Mouse (Mus musculus) cerebellum, postnatal 25 days (tissue): ENCODE data around the gene Pgbd1.

Experiments
- DNase-seq, 2 experiments: peaks; one replicate each; pipeline ENCODE4 v3.0.0; 2021; ENCODE audit warnings: mixed read lengths in 2 of 2

The Pgbd1 gene

GRCm38 (mm10) chr13:21415266-21415665, 25.6 kb downstream of the Pgbd1 start:
- DNase-seq = no peak

DNA sequence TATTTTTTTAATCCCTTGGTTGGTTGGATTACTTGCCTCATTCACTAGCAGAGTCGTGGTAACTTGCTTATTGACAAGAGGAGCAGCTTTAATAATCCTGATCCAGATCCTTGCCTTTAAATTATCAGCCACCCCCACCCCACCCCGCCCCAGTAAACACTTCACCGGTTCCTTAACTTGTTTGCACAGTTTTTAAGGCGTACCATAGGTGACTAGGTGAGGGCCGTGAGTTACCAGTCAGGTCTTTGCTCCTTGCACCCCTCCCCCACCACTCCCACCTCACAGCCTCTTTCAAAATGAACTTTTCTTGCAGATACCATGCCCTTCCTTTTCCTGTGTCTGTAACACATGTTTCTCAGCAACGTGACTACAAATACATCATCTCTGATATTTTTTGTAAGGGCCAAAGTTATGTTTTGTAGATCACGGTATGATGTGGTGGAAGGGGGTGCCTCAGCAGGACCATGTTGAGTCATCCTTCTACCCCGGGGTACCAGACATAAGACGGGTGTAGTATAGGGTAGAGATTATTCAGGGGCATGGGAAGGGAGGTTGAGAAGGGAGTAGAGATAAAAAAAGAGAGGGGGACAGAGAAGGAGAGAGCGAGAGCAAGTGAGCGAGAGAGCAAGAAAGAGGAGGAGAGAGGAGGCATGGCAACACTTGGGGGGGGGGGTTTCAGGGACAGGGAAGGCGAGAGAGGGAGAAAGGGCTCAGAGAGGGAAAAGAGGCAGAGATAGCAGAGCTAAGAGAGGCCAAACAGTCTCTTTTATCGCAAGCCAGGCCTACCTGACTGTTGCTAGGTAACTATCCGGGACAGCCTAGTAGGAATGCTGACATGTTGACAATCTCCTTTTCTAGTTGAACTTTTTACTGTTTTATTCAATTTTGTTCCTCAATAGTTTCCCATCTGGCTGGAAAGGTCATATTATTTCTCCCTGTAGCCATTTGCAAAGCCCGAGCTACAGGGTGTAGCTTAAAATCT, 26.3 kb downstream of the Pgbd1 start:
- no peak for DNase-seq

- peak; percentile 11 to 22 for DNase-seq
Observed at GRCm38 (mm10) chr13:21408805-21409459, 31.9 kb downstream of the Pgbd1 start.

DNA sequence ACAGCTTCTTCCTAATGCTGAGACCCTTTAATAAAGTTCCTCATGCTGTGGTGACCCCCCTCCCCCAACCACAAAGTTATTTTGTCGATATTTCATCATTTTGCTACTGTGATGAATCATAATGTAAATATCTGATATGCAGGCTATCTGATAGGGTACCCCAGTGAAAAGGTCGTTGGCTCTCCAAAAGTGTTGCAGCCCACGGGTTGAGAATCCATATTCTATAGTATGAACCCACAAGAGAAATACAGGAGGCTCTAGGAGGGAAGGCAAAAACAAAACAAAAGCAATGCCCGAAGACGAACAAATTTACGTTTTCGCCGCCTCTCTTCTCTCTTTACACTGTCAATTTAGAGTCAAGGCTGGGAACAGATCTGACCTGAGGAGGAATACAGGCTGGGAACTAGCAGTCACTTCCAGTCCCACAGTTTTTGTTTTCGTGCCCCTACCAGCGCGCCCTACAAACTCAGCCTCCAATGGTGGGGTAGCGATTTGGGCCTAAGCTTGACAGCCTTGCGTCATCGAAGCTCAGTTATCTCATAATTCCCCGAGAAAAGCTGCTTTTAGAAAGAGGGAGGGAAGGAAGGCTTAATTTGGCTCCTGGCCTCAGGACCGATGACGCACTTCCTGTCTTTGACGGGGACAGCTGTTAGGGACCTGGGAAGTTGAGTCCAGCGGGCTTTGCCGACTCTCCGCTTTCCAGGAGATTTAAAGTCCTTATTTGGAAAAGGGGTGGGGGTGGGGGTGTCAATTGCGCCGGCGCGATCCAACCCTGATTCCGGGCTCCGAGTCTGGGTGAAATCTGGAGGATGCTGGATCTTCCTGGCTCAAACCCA, 32.7 kb downstream of the Pgbd1 start:
- DNase-seq = peak; percentile 88

- no peak for DNase-seq
Observed at GRCm38 (mm10) chr13:21407341-21407740, 33.5 kb downstream of the Pgbd1 start.

DNA sequence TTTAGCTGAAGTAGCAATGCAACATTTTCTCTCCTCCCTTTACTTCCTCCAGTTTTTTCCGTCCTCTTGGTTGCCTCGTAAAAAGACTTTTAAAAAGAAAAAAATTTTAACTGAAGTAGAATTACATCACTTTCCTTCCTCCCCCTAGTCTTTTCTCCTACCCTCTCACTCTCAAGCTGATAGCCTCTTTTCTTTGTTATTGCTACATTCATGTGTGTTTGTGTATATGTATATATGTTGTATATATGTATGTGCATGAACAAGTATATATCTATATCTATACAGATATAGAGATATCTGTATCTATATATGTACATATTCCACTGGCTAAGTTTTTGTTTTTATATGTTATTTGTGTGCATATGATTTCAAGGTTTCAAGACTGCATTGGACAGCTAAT, 38.0 kb downstream of the Pgbd1 start:
- DNase-seq = no peak

GRCm38 (mm10) chr13:21402287-21402846, 38.5 kb downstream of the Pgbd1 start, which contains the start of gene Zkscan3:
Gene Zkscan3, minus strand, starts transcription at chr13:21402755.
- peak; percentile 90 to 93 for DNase-seq

- DNase-seq = no peak
Observed at GRCm38 (mm10) chr13:21401636-21402286, 39.1 kb downstream of the Pgbd1 start.

DNA sequence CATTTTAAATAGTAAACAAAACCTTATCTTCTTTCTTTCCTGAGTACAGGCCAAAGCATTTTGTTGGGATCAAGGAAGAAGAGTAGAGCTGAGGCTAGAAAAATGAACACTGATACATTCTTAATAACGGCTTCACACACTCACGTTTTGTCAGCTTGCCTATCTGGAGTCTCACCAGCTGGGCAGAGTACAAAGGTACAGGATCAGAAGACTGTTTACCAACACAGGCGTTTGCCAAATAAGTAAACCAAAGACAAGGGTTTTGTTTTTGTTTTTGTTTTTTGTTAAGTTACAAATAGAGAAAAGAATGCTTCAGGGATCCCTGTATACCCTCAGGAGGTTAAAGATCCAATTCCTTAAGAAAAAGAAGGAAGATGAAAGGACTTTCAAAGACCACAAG, 39.7 kb downstream of the Pgbd1 start:
- no peak for DNase-seq

GRCm38 (mm10) chr13:21397486-21397885, 43.4 kb downstream of the Pgbd1 start:
- no peak for DNase-seq

- DNase-seq = peak; percentile 51 to 55
Observed at GRCm38 (mm10) chr13:21396048-21396447, 44.8 kb downstream of the Pgbd1 start.

GRCm38 (mm10) chr13:21395623-21396022, 45.2 kb downstream of the Pgbd1 start:
- no peak for DNase-seq

DNA sequence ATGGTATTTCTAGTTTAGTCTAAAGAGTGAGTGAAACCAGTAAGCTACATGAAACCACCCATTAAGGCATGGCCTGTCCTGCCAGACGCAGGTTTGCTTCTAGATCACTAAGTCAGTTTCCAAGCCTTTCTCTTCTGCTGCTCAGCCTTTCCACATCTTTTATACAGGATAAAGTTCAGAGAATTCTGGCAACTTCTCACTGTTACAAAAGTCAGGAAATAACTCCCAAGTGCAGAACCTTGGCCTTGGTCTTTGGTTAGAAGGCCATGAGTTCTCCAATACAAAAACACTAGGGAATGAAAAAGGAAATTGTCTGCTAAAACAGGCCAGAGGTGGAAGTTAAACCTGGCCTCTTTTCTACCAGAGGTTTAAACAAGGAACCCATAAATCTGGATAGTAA, 45.6 kb downstream of the Pgbd1 start:
- no peak for DNase-seq

- DNase-seq = no peak
Observed at GRCm38 (mm10) chr13:21377773-21378172, 63.1 kb downstream of the Pgbd1 start.

- DNase-seq = no peak
Observed at GRCm38 (mm10) chr13:21372700-21373099, 68.2 kb downstream of the Pgbd1 start.
